Mouse (Mus musculus) macrophage (primary cell): Measurements from ENCODE around the gene Elk3. TPM values are rescaled to one million over a fixed set of nuclear protein-coding genes. Genes with fewer than 3 reads are reported as not detected.

Experiments
- H3K27ac ChIP-seq: fragments of 350-480 bp; formaldehyde crosslinking; 2 replicates; pipeline ENCODE4 v1.9.0; 2021
- H3K36me3 ChIP-seq: fragments of 350-480 bp; formaldehyde crosslinking; 2 replicates; pipeline ENCODE4 v1.9.0; 2021; ENCODE audit errors: inconsistent target
- H3K4me3 ChIP-seq: fragments of 350-480 bp; formaldehyde crosslinking; 2 replicates; pipeline ENCODE4 v1.9.0; 2021; ENCODE audit errors: inconsistent target
- H3K79me2 ChIP-seq: fragments of 350-480 bp; formaldehyde crosslinking; 2 replicates; pipeline ENCODE4 v1.9.0; 2021; ENCODE audit errors: inconsistent target
- WGBS: methylation state at CpG from one replicate; pipeline ENCODE4 v1.1.7; 2026; ENCODE audit warnings: inconsistent platforms; ENCODE audit not compliant: missing documents; 5-methylcytosine and 5-hydroxymethylcytosine counted together
- polyA plus RNA-seq: library from polyadenylated mRNA; stranded (reverse); fragments of 250-400 nt; gene quantifications from 3 replicates; pipeline ENCODE4 v1.2.4, GENCODE M21; 2018; ENCODE audit warnings: inconsistent platforms

Gene Elk3
- polyA plus RNA-seq, 1 experiment from 2014 or later, result 23.9 TPM

GRCm38 (mm10) chr10:93261132-93261980 lies 49.6 kb downstream of the Elk3 start:
- Histone ChIP-seq H3K4me3 (no peak overlapping the region), H3K36me3 (peaks cover 14% of the 10 kb centered on the region; the same call in 1 of the 2 replicates), H3K27ac (peak overlapping the region; percentile 83), H3K79me2 (peaks cover 34% of the 10 kb centered on the region; the same call in 1 of the 2 replicates)
- 4% methylated on average over 16 of the region's 16 CpGs for WGBS

- no peak overlapping the region for H3K4me3 ChIP-seq
- peaks cover 22% of the 10 kb centered on the region; the same call in 1 of the 2 replicates for H3K79me2 ChIP-seq
- 57% methylated on average over 5 of the region's 5 CpGs for WGBS
- no peak overlapping the region for H3K27ac ChIP-seq
- H3K36me3 ChIP-seq, result peaks cover 6% of the 10 kb centered on the region; the same call in 1 of the 2 replicates
Observed at GRCm38 (mm10) chr10:93259826-93260225, 51.1 kb downstream of the Elk3 start.

GRCm38 (mm10) chr10:93255294-93255693 lies 55.6 kb downstream of the Elk3 start:
- H3K27ac ChIP-seq, result no peak overlapping the region
- peaks cover 30% of the 10 kb centered on the region; the same call in 1 of the 2 replicates for H3K36me3 ChIP-seq
- H3K4me3 ChIP-seq, result no peak overlapping the region
- 86% methylated on average over 13 of the region's 13 CpGs for WGBS
- peaks cover 10% of the 10 kb centered on the region; the same call in 1 of the 2 replicates for H3K79me2 ChIP-seq

- Histone ChIP-seq H3K36me3 (peaks cover 42% of the 10 kb centered on the region; the same call in 1 of the 2 replicates), H3K4me3 (no peak overlapping the region), H3K79me2 (no peaks in the 10 kb centered on the region; the same call in 1 of the 2 replicates), H3K27ac (no peak overlapping the region)
- 94% methylated on average over 6 of the region's 6 CpGs for WGBS
Observed at GRCm38 (mm10) chr10:93253156-93253555, 57.8 kb downstream of the Elk3 start.

- H3K4me3 ChIP-seq, result no peak overlapping the region
- peaks cover 47% of the 10 kb centered on the region; the same call in 1 of the 2 replicates for H3K36me3 ChIP-seq
- H3K79me2 ChIP-seq, result no peaks in the 10 kb centered on the region; the same call in 1 of the 2 replicates
- 100% methylated on average over 2 of the region's 2 CpGs for WGBS
- no peak overlapping the region for H3K27ac ChIP-seq
Observed at GRCm38 (mm10) chr10:93252661-93253060, 58.3 kb downstream of the Elk3 start.

- Histone ChIP-seq H3K4me3 (no peak overlapping the region), H3K79me2 (no peaks in the 10 kb centered on the region), H3K36me3 (peaks cover 47% of the 10 kb centered on the region; the same call in 1 of the 2 replicates), H3K27ac (no peak overlapping the region)
- WGBS, result 89% methylated on average over 8 of the region's 8 CpGs
Observed at GRCm38 (mm10) chr10:93251426-93251825, 59.5 kb downstream of the Elk3 start.

GRCm38 (mm10) chr10:93250436-93251317 lies 60.3 kb downstream of the Elk3 start:
- no peak overlapping the region for H3K27ac ChIP-seq
- 92% methylated on average over 23 of the region's 24 CpGs for WGBS

GRCm38 (mm10) chr10:93249901-93250300 lies 61.0 kb downstream of the Elk3 start:
- no peak overlapping the region for H3K4me3 ChIP-seq
- H3K79me2 ChIP-seq, result no peaks in the 10 kb centered on the region
- 87% methylated on average over 7 of the region's 7 CpGs for WGBS
- H3K27ac ChIP-seq, result no peak overlapping the region
- H3K36me3 ChIP-seq, result peaks cover 47% of the 10 kb centered on the region; the same call in 1 of the 2 replicates

More at GRCm38 (mm10) chr10:93250436-93251317, 60.3 kb downstream of the Elk3 start:
- no peak overlapping the region for H3K4me3 ChIP-seq
- H3K36me3 ChIP-seq, result peaks cover 47% of the 10 kb centered on the region; the same call in 1 of the 2 replicates
- H3K79me2 ChIP-seq, result no peaks in the 10 kb centered on the region

- no peaks in the 10 kb centered on the region for H3K79me2 ChIP-seq
- 93% methylated on average over 8 of the region's 8 CpGs for WGBS
- no peak overlapping the region for H3K27ac ChIP-seq
- no peak overlapping the region for H3K4me3 ChIP-seq
- peaks cover 36% of the 10 kb centered on the region; the same call in 1 of the 2 replicates for H3K36me3 ChIP-seq
Observed at GRCm38 (mm10) chr10:93248416-93248815, 62.5 kb downstream of the Elk3 start.

- no peak overlapping the region for H3K27ac ChIP-seq
- no peaks in the 10 kb centered on the region for H3K79me2 ChIP-seq
- WGBS, result 89% methylated on average over 6 of the region's 6 CpGs
- peaks cover 30% of the 10 kb centered on the region; the same call in 1 of the 2 replicates for H3K36me3 ChIP-seq
- no peak overlapping the region for H3K4me3 ChIP-seq
Observed at GRCm38 (mm10) chr10:93247902-93248301, 63.0 kb downstream of the Elk3 start.

- Histone ChIP-seq H3K4me3 (no peak overlapping the region), H3K36me3 (peaks cover 26% of the 10 kb centered on the region; the same call in 1 of the 2 replicates), H3K79me2 (no peaks in the 10 kb centered on the region), H3K27ac (no peak overlapping the region)
- WGBS, result 95% methylated on average over 12 of the region's 12 CpGs
Observed at GRCm38 (mm10) chr10:93247422-93247821, 63.5 kb downstream of the Elk3 start.

GRCm38 (mm10) chr10:93246185-93246920 lies 64.6 kb downstream of the Elk3 start:
- WGBS, result 94% methylated on average over 7 of the region's 7 CpGs
- no peak overlapping the region for H3K27ac ChIP-seq
- no peaks in the 10 kb centered on the region for H3K79me2 ChIP-seq
- no peak overlapping the region for H3K4me3 ChIP-seq
- H3K36me3 ChIP-seq, result peaks cover 22% of the 10 kb centered on the region; the same call in 1 of the 2 replicates

- H3K4me3 ChIP-seq, result no peak overlapping the region
- H3K27ac ChIP-seq, result no peak overlapping the region
- peaks cover 31% of the 10 kb centered on the region for H3K36me3 ChIP-seq
- H3K79me2 ChIP-seq, result no peaks in the 10 kb centered on the region
- 93% methylated on average over 10 of the region's 10 CpGs for WGBS
Observed at GRCm38 (mm10) chr10:93244209-93244705, 66.7 kb downstream of the Elk3 start.
